Mouse (Mus musculus) heart, adult 2 months (tissue): Measurements from ENCODE around the gene Xab2.

Source experiments
- CTCF ChIP-seq: fragments of 200-600 bp; IDR thresholded peaks from 2 replicates; pipeline ENCODE4 v1.8.1; 2022; ENCODE audit warnings: antibody characterized with exemption, mild to moderate bottlenecking, moderate library complexity
- EP300 ChIP-seq: fragments of 200-500 bp; IDR thresholded peaks from 2 replicates; pipeline ENCODE4 v1.6.1; 2011; ENCODE audit warnings: low read depth, low read length, control low read depth; ENCODE audit not compliant: insufficient read depth

DNA sequence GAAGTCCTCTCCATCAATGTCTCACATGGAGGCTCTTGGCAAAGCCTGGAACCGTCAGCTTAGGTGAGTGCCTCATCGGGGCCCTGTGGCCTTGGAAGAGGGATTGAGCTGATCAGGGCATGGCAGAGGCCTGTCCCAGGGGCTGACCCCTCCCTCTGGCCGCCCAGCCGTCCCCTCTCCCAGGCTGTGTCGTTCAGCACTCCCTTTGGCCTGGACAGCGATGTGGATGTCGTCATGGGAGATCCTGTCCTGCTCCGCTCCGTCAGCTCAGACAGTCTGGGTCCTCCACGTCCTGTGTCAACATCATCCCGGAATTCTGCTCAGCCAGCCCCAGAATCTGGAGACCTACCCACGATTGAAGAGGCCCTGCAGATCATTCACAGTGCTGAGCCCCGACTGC is 17.7 kb downstream of the Xab2 start:
- no peak for TF ChIP-seq CTCF
- TF ChIP-seq EP300, result no peak
